Mouse (Mus musculus) liver, adult 2 months (tissue): ENCODE data around the gene Cpsf2. TPM values are rescaled to one million over a fixed set of nuclear protein-coding genes. Genes with fewer than 3 reads are reported as not detected.
A peak's percentile ranks its signal among the peaks of the same experiment; 100 is the strongest.

Source experiments
- DNase-seq: peaks from one replicate; pipeline ENCODE4 v3.0.0-alpha.2; 2011; ENCODE audit warnings: low read depth, low spot score; ENCODE audit errors: extremely low read depth
- H3K27ac ChIP-seq: fragments of 200-500 bp; replicated peaks from 2 replicates; pipeline ENCODE4 v1.5.1; 2012; ENCODE audit warnings: low read depth, mild to moderate bottlenecking, control low read depth, inconsistent platforms, low read length; ENCODE audit not compliant: insufficient read depth
- H3K27me3 ChIP-seq: fragments of 200-500 bp; 2 replicates; pipeline ENCODE4 v1.6.1; 2012; ENCODE audit warnings: mild to moderate bottlenecking, moderate library complexity, low read length, inconsistent platforms; ENCODE audit not compliant: control insufficient read depth, insufficient read depth
- H3K36me3 ChIP-seq: fragments of 200-500 bp; 2 replicates; pipeline ENCODE4 v1.6.1; 2012; ENCODE audit warnings: low read length, inconsistent platforms; ENCODE audit not compliant: control insufficient read depth, insufficient read depth
- H3K4me1 ChIP-seq: fragments of 200-500 bp; 2 replicates; pipeline ENCODE4 v1.6.1; 2011; ENCODE audit warnings: low read length; ENCODE audit not compliant: control insufficient read depth, insufficient read depth
- H3K4me3 ChIP-seq: fragments of 200-500 bp; 2 replicates; pipeline ENCODE4 v1.5.1; 2011; ENCODE audit warnings: low read depth, mild to moderate bottlenecking, control low read depth, low read length, moderate library complexity; ENCODE audit not compliant: insufficient read depth
- H3K79me2 ChIP-seq: fragments of 200-500 bp; 2 replicates; pipeline ENCODE4 v1.6.1; 2012; ENCODE audit warnings: inconsistent platforms, mild to moderate bottlenecking, low read length, moderate library complexity; ENCODE audit not compliant: control insufficient read depth, insufficient read depth
- H3K9ac ChIP-seq: fragments of 200-500 bp; 2 replicates; pipeline ENCODE4 v1.6.1; 2012; ENCODE audit warnings: low read depth, mild to moderate bottlenecking, control low read depth, inconsistent platforms, low read length
- CTCF ChIP-seq: fragments of 200-500 bp; IDR thresholded peaks from 2 replicates; pipeline ENCODE4 v1.5.1; 2011; ENCODE audit warnings: low read depth, low read length, control low read depth
- POLR2A ChIP-seq: fragments of 200-500 bp; IDR thresholded peaks from 2 replicates; pipeline ENCODE4 v1.6.1; 2011; ENCODE audit warnings: low read length, control low read depth; ENCODE audit not compliant: insufficient read depth; ENCODE audit errors: extremely low read depth
- WGBS: fragments of 180-500 bp; shearing (Covaris S2); methylation state at CpG from one replicate; pipeline ENCODE4 v1.1.7; 2018; 5-methylcytosine and 5-hydroxymethylcytosine counted together
- polyA plus RNA-seq: library from polyadenylated mRNA; depleted of rRNA; stranded (reverse); fragments of >200 nt; gene quantifications from 2 replicates; pipeline ENCODE4 v1.2.3, GENCODE M21; 2012
- total RNA-seq: library from RNA; depleted of rRNA; stranded (reverse); fragments of >200 nt; gene quantifications from 2 replicates; pipeline ENCODE4 v1.2.3, GENCODE M21; 2014

Cpsf2 gene
- total and polyA plus RNA-seq, 2 experiments: 2.7 to 9.2 TPM

- Histone ChIP-seq H3K36me3 (no peaks in the 10 kb centered on the region), H3K9ac (no peak overlapping the region), H3K79me2 (no peaks in the 10 kb centered on the region), H3K27ac (no peak overlapping the region), H3K27me3 (no peaks in the 10 kb centered on the region), H3K4me3 (no peak overlapping the region), H3K4me1 (no peaks in the 10 kb centered on the region)
- TF ChIP-seq POLR2A: no peak
- no peak for TF ChIP-seq CTCF
- WGBS: 54% methylated on average over 4 of the region's 4 CpGs
- no peak for DNase-seq
Measured at GRCm38 (mm10) chr12:102029892-102030446, 54.2 kb downstream of the Cpsf2 start.

- H3K4me3 ChIP-seq: no peak overlapping the region
- TF ChIP-seq CTCF (no peak), POLR2A (no peak)
- no peaks in the 10 kb centered on the region for H3K36me3 ChIP-seq
- H3K4me1 ChIP-seq: no peaks in the 10 kb centered on the region
- no peaks in the 10 kb centered on the region for H3K27me3 ChIP-seq
- no peak overlapping the region for H3K27ac ChIP-seq
- 85% methylated on average over 4 of the region's 4 CpGs for WGBS
- H3K9ac ChIP-seq: no peak overlapping the region
- no peaks in the 10 kb centered on the region for H3K79me2 ChIP-seq
- DNase-seq: no peak
Measured at GRCm38 (mm10) chr12:102034934-102035333, 59.1 kb downstream of the Cpsf2 start.

- no peak for DNase-seq
- 93% methylated on average over 2 of the region's 2 CpGs for WGBS
- H3K27me3 ChIP-seq: no peaks in the 10 kb centered on the region
Measured at GRCm38 (mm10) chr12:102039861-102040260, 64.1 kb downstream of the Cpsf2 start.

GRCm38 (mm10) chr12:102041699-102042098 is 65.9 kb downstream of the Cpsf2 start:
- H3K9ac ChIP-seq: no peak overlapping the region
- H3K27me3 ChIP-seq: no peaks in the 10 kb centered on the region
- no peak for DNase-seq
- H3K27ac ChIP-seq: no peak overlapping the region
- no peaks in the 10 kb centered on the region for H3K36me3 ChIP-seq
- 0 out of 2 replicates have a peak, but pooled peaks cover 2% of the 10 kb centered on the region for H3K4me1 ChIP-seq
- WGBS: 46% methylated on average over 2 of the region's 2 CpGs
- no peak overlapping the region for H3K4me3 ChIP-seq
- H3K79me2 ChIP-seq: no peaks in the 10 kb centered on the region
- TF ChIP-seq POLR2A (no peak), CTCF (no peak)

More at GRCm38 (mm10) chr12:102039861-102040260, 64.1 kb downstream of the Cpsf2 start:
- no peaks in the 10 kb centered on the region for H3K79me2 ChIP-seq
- no peak overlapping the region for H3K4me3 ChIP-seq
- H3K27ac ChIP-seq: no peak overlapping the region
- no peak overlapping the region for H3K9ac ChIP-seq
- TF ChIP-seq POLR2A (no peak), CTCF (no peak)
- H3K36me3 ChIP-seq: no peaks in the 10 kb centered on the region
- H3K4me1 ChIP-seq: 0 out of 2 replicates have a peak, but pooled peaks cover 2% of the 10 kb centered on the region

GRCm38 (mm10) chr12:102042247-102042646 is 66.5 kb downstream of the Cpsf2 start:
- H3K79me2 ChIP-seq: no peaks in the 10 kb centered on the region
- no peak overlapping the region for H3K4me3 ChIP-seq
- H3K36me3 ChIP-seq: no peaks in the 10 kb centered on the region
- no peaks in the 10 kb centered on the region for H3K27me3 ChIP-seq
- no peak overlapping the region for H3K9ac ChIP-seq
- DNase-seq: no peak
- 0 out of 2 replicates have a peak, but pooled peaks cover 2% of the 10 kb centered on the region for H3K4me1 ChIP-seq
- whole genome bisulfite sequencing: 87% methylated on average over 7 of the region's 7 CpGs
- H3K27ac ChIP-seq: no peak overlapping the region
- TF ChIP-seq CTCF (no peak), POLR2A (no peak)

GRCm38 (mm10) chr12:102043840-102044239 is 68.1 kb downstream of the Cpsf2 start:
- peak; percentile 96 for DNase-seq
- 0 out of 2 replicates have a peak, but pooled peaks cover 2% of the 10 kb centered on the region for H3K4me1 ChIP-seq
- no peaks in the 10 kb centered on the region for H3K27me3 ChIP-seq
- 20% methylated on average over 5 of the region's 5 CpGs for WGBS
- H3K36me3 ChIP-seq: no peaks in the 10 kb centered on the region
- no peak overlapping the region for H3K9ac ChIP-seq
- H3K4me3 ChIP-seq: no peak overlapping the region
- TF ChIP-seq POLR2A (no peak), CTCF (no peak)
- no peak overlapping the region for H3K27ac ChIP-seq
- H3K79me2 ChIP-seq: no peaks in the 10 kb centered on the region
